Mouse (Mus musculus): ENCODE data around the gene B3galnt1.
"Not testable (repeated sequence)": the region's sequence is repeated elsewhere in the genome, so short reads cannot be mapped to it uniquely, and the experiment has no call there.

B3galnt1 gene

GRCm38 (mm10) chr3:69565586-69565985 is 33.2 kb downstream of the B3galnt1 start:
- not testable (repeated sequence) for DNase-seq (ENCODE audit: low spot score in 2 of 2)

GRCm38 (mm10) chr3:69563406-69563805 is 35.4 kb downstream of the B3galnt1 start:
- DNase-seq (ENCODE audit: low spot score in 2 of 2), result no peak

- no peak for DNase-seq (ENCODE audit: low spot score in 2 of 2)
Observed at GRCm38 (mm10) chr3:69561686-69562085, 37.1 kb downstream of the B3galnt1 start.

- peak; percentile 13 to 43 for DNase-seq (ENCODE audit: low spot score in 2 of 2)
Observed at GRCm38 (mm10) chr3:69559975-69560330, 38.8 kb downstream of the B3galnt1 start.

GRCm38 (mm10) chr3:69559316-69559974 is 39.3 kb downstream of the B3galnt1 start:
- DNase-seq (ENCODE audit: low spot score in 2 of 2), result no peak

- no peak for DNase-seq (ENCODE audit: low spot score in 2 of 2)
Observed at GRCm38 (mm10) chr3:69556092-69556778, 42.5 kb downstream of the B3galnt1 start.

- DNase-seq (ENCODE audit: low spot score in 2 of 2), result no peak
Observed at GRCm38 (mm10) chr3:69555511-69555910, 43.2 kb downstream of the B3galnt1 start.

GRCm38 (mm10) chr3:69549602-69550001 is 49.2 kb downstream of the B3galnt1 start:
- no peak for DNase-seq (ENCODE audit: low spot score in 2 of 2)

GRCm38 (mm10) chr3:69548704-69549455 is 49.9 kb downstream of the B3galnt1 start:
- DNase-seq (ENCODE audit: low spot score in 2 of 2), result no peak

GRCm38 (mm10) chr3:69545017-69545416 is 53.7 kb downstream of the B3galnt1 start:
- no peak for DNase-seq (ENCODE audit: low spot score in 2 of 2)

GRCm38 (mm10) chr3:69543730-69544129 is 55.0 kb downstream of the B3galnt1 start:
- no peak for DNase-seq (ENCODE audit: low spot score in 2 of 2)

- DNase-seq (ENCODE audit: low spot score in 2 of 2), result no peak
Observed at GRCm38 (mm10) chr3:69542962-69543361, 55.8 kb downstream of the B3galnt1 start.

GRCm38 (mm10) chr3:69535941-69536647 is 62.7 kb downstream of the B3galnt1 start:
- no peak for DNase-seq (ENCODE audit: low spot score in 2 of 2)

- no peak for DNase-seq (ENCODE audit: low spot score in 2 of 2)
Observed at GRCm38 (mm10) chr3:69535486-69535885, 63.3 kb downstream of the B3galnt1 start.

GRCm38 (mm10) chr3:69532687-69533086 is 66.1 kb downstream of the B3galnt1 start:
- no peak for DNase-seq (ENCODE audit: low spot score in 2 of 2)

GRCm38 (mm10) chr3:69531511-69531910 is 67.2 kb downstream of the B3galnt1 start:
- no peak for DNase-seq (ENCODE audit: low spot score in 2 of 2)

- no peak for DNase-seq (ENCODE audit: low spot score in 2 of 2)
Observed at GRCm38 (mm10) chr3:69529576-69529975, 69.2 kb downstream of the B3galnt1 start.

- no peak for DNase-seq (ENCODE audit: low spot score in 2 of 2)
Observed at GRCm38 (mm10) chr3:69527384-69527783, 71.4 kb downstream of the B3galnt1 start.

- no peak for DNase-seq (ENCODE audit: low spot score in 2 of 2)
Observed at GRCm38 (mm10) chr3:69525072-69525529, 73.7 kb downstream of the B3galnt1 start.

GRCm38 (mm10) chr3:69524356-69525071 is 74.2 kb downstream of the B3galnt1 start:
- DNase-seq (ENCODE audit: low spot score in 2 of 2), result no peak

Measured in spleen, postnatal 36 days (tissue).